Mouse (Mus musculus) kidney, adult 2 months (tissue): Measurements from ENCODE around the gene Pcsk1n.

Experiments
- CTCF ChIP-seq: fragments of 200-500 bp; conservative IDR thresholded peaks from 2 replicates; pipeline ENCODE4 v1.5.1; 2011; ENCODE audit warnings: low read depth, mild to moderate bottlenecking, control low read depth, low read length, moderate library complexity, mixed read lengths; ENCODE audit not compliant: insufficient read depth, insufficient read length
- POLR2A ChIP-seq: fragments of 200-500 bp; IDR thresholded peaks from one replicate; pipeline ENCODE4 v1.6.1; 2011; ENCODE audit warnings: low read depth, low read length, control low read depth

DNA sequence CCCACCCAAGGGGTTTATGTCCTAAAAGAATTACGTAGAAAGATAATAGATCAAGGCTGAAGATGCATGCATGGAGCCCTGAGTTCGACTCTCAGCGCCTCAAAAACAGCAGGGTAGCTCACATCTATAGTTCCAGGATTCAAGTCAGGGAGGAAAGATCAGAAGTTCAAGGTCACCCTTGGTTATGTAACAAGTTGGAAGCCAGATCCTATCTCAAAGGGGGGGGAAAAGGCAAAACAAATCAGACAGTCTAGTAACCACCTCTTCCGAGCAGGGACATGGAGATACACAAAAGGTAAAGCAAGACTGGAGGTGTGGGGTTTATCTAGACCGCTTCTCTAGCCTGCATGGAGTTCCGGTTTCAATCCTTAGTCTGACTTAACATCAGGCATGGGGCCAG lies 6.6 kb downstream of the Pcsk1n start:
- TF ChIP-seq POLR2A (no peak), CTCF (no peak)
